Mouse (Mus musculus): ENCODE data around the gene Nckap5l. TPM values are rescaled to one million over a fixed set of nuclear protein-coding genes. Genes with fewer than 3 reads are reported as not detected.

Gene Nckap5l
- polyA plus RNA-seq, 1 experiment from 2014 or later, result 7.9 TPM

Other genes starting within 250 kb of the Nckap5l start
- gene Kcnh3, start 232.9 kb downstream of the Nckap5l start, polyA plus RNA-seq (2015; fragmentation: Nextera tagmentation; extraction: Ambion mirVana), result 1.3 TPM in 2 replicates
- 155 and 163 TPM in 2 replicates for gene Mcrs1, start 205.8 kb downstream of the Nckap5l start, polyA plus RNA-seq (2015; fragmentation: Nextera tagmentation; extraction: Ambion mirVana)
- gene Prpf40b, start 162.7 kb downstream of the Nckap5l start, polyA plus RNA-seq (2015; fragmentation: Nextera tagmentation; extraction: Ambion mirVana), result 36.0 and 46.6 TPM in 2 replicates
- 0.13 and 0.16 TPM in 2 replicates for gene Fam186b, start 161.9 kb downstream of the Nckap5l start, polyA plus RNA-seq (2015; fragmentation: Nextera tagmentation; extraction: Ambion mirVana)
- gene Fmnl3, start 87.3 kb downstream of the Nckap5l start, polyA plus RNA-seq (2015; fragmentation: Nextera tagmentation; extraction: Ambion mirVana), result 13.0 and 16.6 TPM in 2 replicates
- 273 and 290 TPM in 2 replicates for gene Tmbim6, start 64.9 kb downstream of the Nckap5l start, polyA plus RNA-seq (2015; fragmentation: Nextera tagmentation; extraction: Ambion mirVana)
- 12.5 and 13.0 TPM in 2 replicates for gene Bcdin3d, start 17.0 kb upstream of the Nckap5l start, polyA plus RNA-seq (2015; fragmentation: Nextera tagmentation; extraction: Ambion mirVana)
- 0.40 and 0.56 TPM in 2 replicates for gene Faim2, start 70.4 kb upstream of the Nckap5l start, polyA plus RNA-seq (2015; fragmentation: Nextera tagmentation; extraction: Ambion mirVana)
- gene Aqp2, start 121.3 kb upstream of the Nckap5l start, polyA plus RNA-seq (2015; fragmentation: Nextera tagmentation; extraction: Ambion mirVana), result 0.09 TPM in 1 of 2 replicates, not detected in the other
- gene Aqp5, start 133.0 kb upstream of the Nckap5l start, polyA plus RNA-seq (2015; fragmentation: Nextera tagmentation; extraction: Ambion mirVana), result 1.0 and 1.3 TPM in 2 replicates
- not detected in 2 replicates for gene Aqp6, start 143.7 kb upstream of the Nckap5l start, polyA plus RNA-seq (2015; fragmentation: Nextera tagmentation; extraction: Ambion mirVana)
- gene Racgap1, start 193.9 kb upstream of the Nckap5l start, polyA plus RNA-seq (2015; fragmentation: Nextera tagmentation; extraction: Ambion mirVana), result 129 and 134 TPM in 2 replicates
- gene Asic1, start 212.6 kb upstream of the Nckap5l start, polyA plus RNA-seq (2015; fragmentation: Nextera tagmentation; extraction: Ambion mirVana), result 1.6 TPM in 2 replicates
- 21.7 and 21.9 TPM in 2 replicates for gene Smarcd1, start 244.4 kb upstream of the Nckap5l start, polyA plus RNA-seq (2015; fragmentation: Nextera tagmentation; extraction: Ambion mirVana)
- gene Gm17349, start 247.7 kb upstream of the Nckap5l start, polyA plus RNA-seq (2015; fragmentation: Nextera tagmentation; extraction: Ambion mirVana), result not detected in 2 replicates

Measured in heart, embryonic 16.5 days (tissue).